Mouse (Mus musculus) erythroblast, adult 5-6 weeks (primary cell): Measurements from ENCODE around the gene Mfsd4b1. TPM values are rescaled to one million over a fixed set of nuclear protein-coding genes. Genes with fewer than 3 reads are reported as not detected.
"Not testable (repeated sequence)": the region's sequence is repeated elsewhere in the genome, so short reads cannot be mapped to it uniquely, and the experiment has no call there.

ENCODE experiments used
- ATAC-seq: replicated peaks from 2 replicates; pipeline ENCODE4 v1.8.0; 2016; ENCODE audit warnings: moderate number of reproducible peaks, mild to moderate bottlenecking, moderate TSS enrichment, inconsistent platforms; ENCODE audit not compliant: poor library complexity, low FRiP score, severe bottlenecking
- total RNA-seq, 2 experiments: library from RNA; stranded (forward) in 1 of 2; stranded (reverse) in 1 of 2; fragments of 150-400 nt in 1 of 2; fragments of 200-764, 138-1000 nt in 1 of 2; gene quantifications; 2 replicates each; pipeline versions ENCODE4 v1.2.3 to v1.2.4; 2015 to 2017; ENCODE audit warnings: low replicate concordance in 2 of 2

Gene Mfsd4b1
- total RNA-seq, 2 experiments from 2014 or later, result 1.5 TPM; not detected in 1

- ATAC-seq, result no peak
These were observed 11.9 kb upstream of the Mfsd4b1 start for GRCm38 (mm10) chr10:40036686-40037560.

- no peak for ATAC-seq
These were observed 9.9 kb upstream of the Mfsd4b1 start for GRCm38 (mm10) chr10:40034956-40035355.

- ATAC-seq, result 0 out of 2 replicates have a peak, but pooled peaks have one; percentile 12
These were observed 7.8 kb upstream of the Mfsd4b1 start for GRCm38 (mm10) chr10:40032897-40033296.

GRCm38 (mm10) chr10:40030716-40031115 is 5.6 kb upstream of the Mfsd4b1 start:
- no peak for ATAC-seq

GRCm38 (mm10) chr10:40029610-40030009 is 4.5 kb upstream of the Mfsd4b1 start:
- no peak for ATAC-seq

GRCm38 (mm10) chr10:40028091-40028490 is 3.0 kb upstream of the Mfsd4b1 start:
- ATAC-seq, result no peak

GRCm38 (mm10) chr10:40026546-40026945 is 1.5 kb upstream of the Mfsd4b1 start:
- ATAC-seq, result no peak

GRCm38 (mm10) chr10:40025560-40025959 is 492 bp upstream of the Mfsd4b1 start:
- no peak for ATAC-seq

GRCm38 (mm10) chr10:40020401-40020800 is 4.7 kb downstream of the Mfsd4b1 start:
- no peak for ATAC-seq

GRCm38 (mm10) chr10:40019492-40019891 is 5.6 kb downstream of the Mfsd4b1 start:
- no peak for ATAC-seq

- ATAC-seq, result no peak
These were observed 6.7 kb downstream of the Mfsd4b1 start for GRCm38 (mm10) chr10:40018261-40018860.

- no peak for ATAC-seq
These were observed 15.5 kb downstream of the Mfsd4b1 start for GRCm38 (mm10) chr10:40009591-40009990.

GRCm38 (mm10) chr10:40008847-40009246 is 16.2 kb downstream of the Mfsd4b1 start:
- ATAC-seq, result not testable (repeated sequence)

GRCm38 (mm10) chr10:40007953-40008352 is 17.1 kb downstream of the Mfsd4b1 start:
- ATAC-seq, result no peak

GRCm38 (mm10) chr10:40006963-40007362 is 18.1 kb downstream of the Mfsd4b1 start:
- ATAC-seq, result no peak

GRCm38 (mm10) chr10:40000746-40001145 is 24.3 kb downstream of the Mfsd4b1 start:
- ATAC-seq, result no peak

GRCm38 (mm10) chr10:39991155-39991554 is 33.9 kb downstream of the Mfsd4b1 start:
- no peak for ATAC-seq

GRCm38 (mm10) chr10:39986466-39986865 is 38.6 kb downstream of the Mfsd4b1 start, which contains the start of gene Mfsd4b5:
Gene Mfsd4b5, minus strand, starts transcription at chr10:39986646.
- ATAC-seq, result no peak

GRCm38 (mm10) chr10:39982604-39983003 is 42.5 kb downstream of the Mfsd4b1 start:
- ATAC-seq, result no peak

- no peak for ATAC-seq
These were observed 46.8 kb downstream of the Mfsd4b1 start for GRCm38 (mm10) chr10:39978231-39978630.

GRCm38 (mm10) chr10:39977346-39977745 is 47.7 kb downstream of the Mfsd4b1 start:
- no peak for ATAC-seq
